Comparison of ENCODE assay signal across 10 mouse cellular contexts in the genomic region with DNA sequence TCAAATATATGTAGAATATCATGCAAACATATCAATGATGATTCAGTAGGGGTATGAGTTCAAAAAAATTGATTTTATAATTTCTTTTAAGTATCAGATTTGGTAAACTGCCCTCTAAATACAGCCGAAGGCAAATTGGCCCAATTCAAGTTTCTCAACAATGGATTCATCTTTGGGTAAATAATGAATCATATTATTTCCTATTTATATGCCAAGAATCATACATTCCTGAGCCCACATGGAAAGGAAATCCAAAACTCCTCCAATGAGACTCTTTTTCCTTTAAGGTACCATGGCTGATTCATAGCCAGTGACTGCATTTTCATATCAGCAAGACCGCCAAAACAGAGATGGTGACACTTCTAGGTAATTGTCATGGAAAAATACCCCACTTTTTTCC.
"Had no signal": no experiment of that assay in that cellular context is flagged by ENCODE, and none has a peak within 500 bp of the region (broad histone marks: within the 10 kb centered on the region; RNA-seq: fewer than 3 reads in every experiment).

No protein-coding gene starts in this region.

- ATAC-seq: midbrain, embryonic 16.5 days had no signal

- DNase-seq: lung, adult 18-20 months; lung, embryonic 14.5 days; lung, postnatal 10 days; lung, postnatal 4 days; midbrain, embryonic 14.5 days; right cerebral cortex, postnatal 14 days; thymus, adult 2 months; thymus, postnatal 25 days; thymus, postnatal 4 days had no signal
